Mouse (Mus musculus): Measurements from ENCODE around the gene Cenpq.

DNA sequence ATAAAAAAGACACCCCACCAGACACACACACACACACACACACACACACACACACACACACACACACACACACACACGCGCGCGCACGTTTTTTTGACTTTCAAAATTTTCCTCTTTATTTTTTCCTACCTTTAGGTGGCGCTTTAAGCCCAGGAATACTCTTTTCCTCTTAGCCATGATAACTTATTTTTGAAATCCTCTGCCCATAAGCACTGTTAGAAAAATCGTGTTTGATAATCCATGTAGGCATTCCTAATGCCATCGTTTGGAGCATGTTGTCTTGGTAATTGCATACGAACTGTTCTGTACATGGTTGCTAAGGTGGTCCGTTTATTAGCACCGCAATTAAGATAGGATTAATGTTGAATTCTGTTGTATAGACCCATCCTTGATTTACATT is 43.1 kb upstream of the Cenpq start:
- no peak for TF ChIP-seq CTCF (IDR thresholded peaks at IDR 0.05; ENCODE audit: low read depth)
- TF ChIP-seq EP300 (IDR thresholded peaks at IDR 0.05; ENCODE audit: low read depth) = no peak

Data from liver, embryonic 14.5 days (tissue).